Mouse (Mus musculus) stomach, postnatal 0 days (tissue): ENCODE measurements around the gene Gm11937.

Experiments used
- CTCF ChIP-seq: IDR thresholded peaks from 2 replicates; pipeline ENCODE4 v1.5.1; 2016; ENCODE audit warnings: antibody characterized with exemption, low read depth, mild to moderate bottlenecking, moderate library complexity
- EP300 ChIP-seq: optimal IDR thresholded peaks from 2 replicates; pipeline ENCODE3; 2016; ENCODE audit warnings: antibody characterized with exemption

DNA sequence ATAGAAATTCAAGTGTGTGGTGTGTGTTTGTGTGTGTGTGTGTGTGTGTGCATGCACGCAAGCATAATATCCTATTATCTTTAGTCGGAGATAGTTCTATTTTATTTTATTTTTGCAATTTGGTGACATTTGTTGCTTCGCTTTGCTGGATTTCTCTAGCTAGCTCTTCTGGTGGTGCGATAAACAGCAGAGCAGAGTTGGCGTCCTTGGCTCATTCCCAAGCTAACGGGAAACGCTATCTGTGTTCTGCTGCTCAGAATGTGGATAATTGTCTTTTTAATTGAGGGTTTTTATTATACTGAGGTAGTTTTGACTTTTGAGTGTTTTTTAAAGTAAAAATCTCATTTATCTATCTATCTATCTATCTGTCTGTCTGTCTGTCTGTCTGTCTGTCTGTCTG lies 24.9 kb downstream of the Gm11937 start:
- TF ChIP-seq CTCF (no peak), EP300 (no peak)
